Mouse (Mus musculus) heart, postnatal 0 days (tissue): Measurements from ENCODE around the gene Atp2b1.

Experiments
- CTCF ChIP-seq: IDR thresholded peaks from 2 replicates; pipeline ENCODE4 v1.5.1; 2016; ENCODE audit warnings: antibody characterized with exemption, control low read depth, low read depth
- EP300 ChIP-seq: IDR thresholded peaks from 2 replicates; pipeline ENCODE4 v1.6.1; 2016; ENCODE audit warnings: antibody characterized with exemption, low read depth

- no peak for TF ChIP-seq CTCF
- TF ChIP-seq EP300 = no peak
These were observed 37.4 kb downstream of the Atp2b1 start for GRCm38 (mm10) chr10:98951286-98952270.
